Mouse (Mus musculus) effector memory CD4-positive, alpha-beta T cell, adult 5 months (primary cell): Measurements from ENCODE around the gene Krt34. TPM values are rescaled to one million over a fixed set of nuclear protein-coding genes. Genes with fewer than 3 reads are reported as not detected.

Source experiments
- polyA plus RNA-seq: library from polyadenylated mRNA; unstranded; fragments of 100-300 nt; shearing (Covaris generic); gene quantifications from one replicate; pipeline ENCODE4 v1.2.1, GENCODE M21; 2017

The Krt34 gene
- not detected for polyA plus RNA-seq

DNA sequence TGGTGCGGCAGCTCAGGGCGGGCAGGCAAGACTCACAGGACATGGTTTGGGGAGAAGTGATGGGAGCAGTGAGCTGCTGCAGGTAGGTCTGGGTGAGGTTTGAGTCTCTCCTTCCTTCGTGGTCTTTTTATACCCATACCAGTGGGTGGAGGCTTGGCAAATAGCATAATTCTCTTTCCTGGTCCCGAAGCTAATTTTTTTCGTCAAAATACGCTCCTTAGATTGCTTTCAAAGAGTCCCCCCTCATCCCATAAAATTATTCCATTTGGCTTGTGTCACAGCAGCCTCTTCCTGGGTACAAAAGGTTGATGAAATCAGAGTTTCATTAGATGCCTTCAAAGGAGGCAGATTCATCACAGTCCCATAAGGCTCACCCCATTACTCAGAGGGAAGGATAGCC, at the start of gene Krt34:
Gene Krt34 (minus strand): TSS at position 101 of the 400 bp plus-strand sequence.

DNA sequence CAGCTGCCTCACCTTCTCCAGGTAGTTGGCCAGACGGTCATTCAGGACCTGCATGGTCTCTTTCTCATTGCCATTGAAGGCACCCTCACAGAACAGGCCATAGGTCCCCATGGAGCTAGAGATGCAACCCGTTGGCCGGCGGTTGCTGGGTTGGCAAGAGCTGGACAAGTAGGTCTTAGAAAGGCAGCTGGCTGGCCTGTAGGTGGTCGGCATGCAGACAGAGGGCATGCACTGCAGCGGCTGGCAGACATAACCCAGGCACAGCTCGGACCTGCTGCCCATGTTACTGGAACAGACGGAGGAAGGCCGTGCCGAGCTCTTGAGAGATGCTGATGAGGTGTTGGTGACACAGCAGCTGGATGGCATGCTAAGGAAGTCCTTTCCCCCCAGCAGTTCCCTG, 46.5 kb upstream of the Krt34 start, which contains the start of gene Krt32:
Gene Krt32 (minus strand): TSS at position 366 of the 400 bp plus-strand sequence.

DNA sequence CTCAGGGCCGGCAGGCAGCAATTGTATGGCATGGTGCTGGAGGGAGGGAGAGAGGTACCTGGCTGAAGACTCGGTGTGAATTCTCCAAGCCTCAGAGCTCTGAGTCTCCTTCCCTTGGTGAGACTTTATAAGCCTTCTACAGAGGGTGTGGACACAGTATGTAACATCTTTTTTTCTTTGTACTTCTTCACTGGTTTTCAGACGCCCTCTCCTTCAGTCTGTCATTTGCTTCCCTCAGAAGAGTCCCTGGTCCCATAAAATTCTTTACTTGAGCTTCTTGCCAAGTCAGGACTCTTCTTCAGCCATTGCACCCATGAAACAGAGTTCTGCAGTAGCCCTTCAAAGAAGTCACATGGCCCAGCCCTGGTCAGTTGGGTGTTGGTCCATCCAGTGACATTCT, 9.1 kb upstream of the Krt34 start, which contains the start of gene Krt31:
Gene Krt31 (minus strand): TSS at position 101 of the 400 bp plus-strand sequence.

DNA sequence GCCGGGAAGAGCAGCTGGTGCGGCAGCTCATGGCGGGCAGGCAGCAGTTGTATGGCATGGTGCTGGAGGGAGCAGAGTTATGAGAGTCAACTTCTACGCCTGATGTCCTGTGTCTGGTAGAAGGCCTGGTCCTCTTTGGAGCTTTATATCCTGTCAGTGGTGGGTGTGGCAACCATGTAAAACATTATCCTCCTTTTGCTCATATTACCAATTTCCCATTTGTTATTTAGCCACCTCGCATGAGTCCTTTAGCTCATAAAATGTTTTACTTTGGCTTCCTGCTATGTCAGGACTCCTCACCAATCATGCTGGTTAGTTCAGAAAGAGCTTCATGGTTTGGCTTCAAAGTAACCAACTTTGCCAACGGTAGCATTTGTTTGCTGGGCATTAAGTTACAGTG, 11.6 kb downstream of the Krt34 start, which contains the start of gene Krt33b:
Gene Krt33b (minus strand): TSS at position 101 of the 400 bp plus-strand sequence.

DNA sequence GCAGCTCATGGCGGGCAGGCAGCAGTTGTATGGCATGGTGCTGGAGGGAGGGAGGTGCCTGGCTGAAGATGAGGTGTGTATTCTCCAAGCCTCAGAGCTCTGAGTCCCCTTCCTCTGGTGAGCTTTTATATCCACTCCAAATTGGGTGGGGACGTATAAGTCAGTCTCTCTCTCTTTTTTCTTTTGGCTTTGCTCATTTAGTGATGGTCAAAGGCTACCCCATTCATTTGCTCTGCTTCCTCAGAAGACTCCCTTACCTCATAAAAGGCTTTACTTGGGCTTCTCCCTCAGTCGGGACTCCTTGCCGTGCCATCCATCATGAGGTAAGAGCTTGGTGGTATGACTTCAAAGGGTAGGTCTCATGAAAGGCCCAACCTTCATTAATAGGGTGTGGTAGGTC, 25.2 kb downstream of the Krt34 start, which contains the start of gene Krt33a:
Gene Krt33a (minus strand): TSS at position 101 of the 400 bp plus-strand sequence.

DNA sequence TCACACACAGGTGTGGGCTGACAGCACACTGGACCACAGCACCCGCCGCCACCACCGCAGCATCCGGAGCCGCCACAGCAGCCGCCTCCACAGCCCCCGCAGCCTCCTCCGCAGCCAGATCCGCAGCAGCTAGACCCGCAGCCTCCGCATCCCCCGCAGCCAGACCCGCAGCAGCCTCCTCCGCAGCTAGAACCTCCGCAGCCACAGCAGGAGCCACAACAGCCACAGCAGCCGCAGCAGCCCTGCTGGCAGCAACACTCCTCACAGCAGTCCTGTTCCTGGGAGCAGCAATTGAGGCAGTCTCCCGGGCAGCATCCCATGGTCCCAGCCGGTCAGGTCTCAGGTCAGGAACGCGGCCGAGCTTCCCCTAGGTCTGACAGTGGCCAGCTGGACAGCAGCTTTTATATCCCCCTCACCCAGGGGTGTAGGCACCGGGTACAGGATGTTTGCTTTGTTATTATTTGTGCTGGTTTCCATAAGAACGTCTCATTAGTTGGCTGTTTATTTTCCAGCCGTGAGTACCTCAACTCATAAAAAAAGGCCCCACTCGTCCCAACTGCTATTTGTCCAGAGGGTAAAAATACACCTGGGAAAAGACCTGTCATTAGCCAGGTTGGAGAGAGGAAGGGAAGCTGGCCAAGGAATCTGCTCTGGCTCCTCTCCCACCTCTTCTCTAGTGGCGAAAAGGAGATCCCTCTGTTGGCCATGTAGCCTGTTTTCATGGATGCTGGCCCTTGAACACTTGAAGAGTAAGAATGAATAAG, 47.6 kb downstream of the Krt34 start, which contains the start of gene Krtap17-1:
Gene Krtap17-1 (minus strand): TSS at position 375 of the 764 bp plus-strand sequence.

Other genes with a start within 250 kb of the Krt34 start
- gene Gm11596, start 248.1 kb downstream of the Krt34 start, polyA plus RNA-seq, result not detected
- not detected for gene Gm11569, start 242.6 kb downstream of the Krt34 start, polyA plus RNA-seq
- not detected for gene Gm11554, start 237.1 kb downstream of the Krt34 start, polyA plus RNA-seq
- gene Krtap4-13, start 231.7 kb downstream of the Krt34 start, polyA plus RNA-seq, result not detected
- not detected for gene Gm11564, start 225.9 kb downstream of the Krt34 start, polyA plus RNA-seq
- gene 2300003K06Rik, start 203.5 kb downstream of the Krt34 start, polyA plus RNA-seq, result not detected
- gene Krtap4-16, start 189.9 kb downstream of the Krt34 start, polyA plus RNA-seq, result not detected
- gene Gm11568, start 183.6 kb downstream of the Krt34 start, polyA plus RNA-seq, result not detected
- gene Gm11559, start 177.1 kb downstream of the Krt34 start, polyA plus RNA-seq, result not detected
- gene Krtap9-1, start 168.2 kb downstream of the Krt34 start, polyA plus RNA-seq, result not detected
- gene Gm11567, start 162.4 kb downstream of the Krt34 start, polyA plus RNA-seq, result not detected
- not detected for gene Krtap31-1, start 133.6 kb downstream of the Krt34 start, polyA plus RNA-seq
- not detected for gene Gm11565, start 126.8 kb downstream of the Krt34 start, polyA plus RNA-seq
- not detected for gene Krtap31-2, start 105.3 kb downstream of the Krt34 start, polyA plus RNA-seq
- not detected for gene Krtap9-5, start 93.1 kb downstream of the Krt34 start, polyA plus RNA-seq
- gene Krtap29-1, start 62.5 kb downstream of the Krt34 start, polyA plus RNA-seq, result not detected
- not detected for gene Krtap16-1, start 55.0 kb downstream of the Krt34 start, polyA plus RNA-seq
- gene Krtap17-1, start 47.6 kb downstream of the Krt34 start, polyA plus RNA-seq, result not detected
- not detected for gene Krt33a, start 25.3 kb downstream of the Krt34 start, polyA plus RNA-seq
- not detected for gene Krt33b, start 11.7 kb downstream of the Krt34 start, polyA plus RNA-seq
- not detected for gene Krt31, start 9.0 kb upstream of the Krt34 start, polyA plus RNA-seq
- not detected for gene Krt32, start 46.7 kb upstream of the Krt34 start, polyA plus RNA-seq
- not detected for gene Krt35, start 54.7 kb upstream of the Krt34 start, polyA plus RNA-seq
- gene Krt36, start 64.1 kb upstream of the Krt34 start, polyA plus RNA-seq, result not detected
- not detected for gene Krt13, start 80.0 kb upstream of the Krt34 start, polyA plus RNA-seq
- not detected for gene Krt15, start 94.4 kb upstream of the Krt34 start, polyA plus RNA-seq
- gene Krt19, start 107.1 kb upstream of the Krt34 start, polyA plus RNA-seq, result not detected
- not detected for gene Krt9, start 151.7 kb upstream of the Krt34 start, polyA plus RNA-seq
- not detected for gene Krt14, start 166.0 kb upstream of the Krt34 start, polyA plus RNA-seq
- gene Krt16, start 207.3 kb upstream of the Krt34 start, polyA plus RNA-seq, result not detected
- 0.24 TPM for gene Krt17, start 219.5 kb upstream of the Krt34 start, polyA plus RNA-seq
- gene Krt42, start 228.3 kb upstream of the Krt34 start, polyA plus RNA-seq, result not detected